Mouse (Mus musculus): ENCODE measurements around the gene Zfyve9.

DNA sequence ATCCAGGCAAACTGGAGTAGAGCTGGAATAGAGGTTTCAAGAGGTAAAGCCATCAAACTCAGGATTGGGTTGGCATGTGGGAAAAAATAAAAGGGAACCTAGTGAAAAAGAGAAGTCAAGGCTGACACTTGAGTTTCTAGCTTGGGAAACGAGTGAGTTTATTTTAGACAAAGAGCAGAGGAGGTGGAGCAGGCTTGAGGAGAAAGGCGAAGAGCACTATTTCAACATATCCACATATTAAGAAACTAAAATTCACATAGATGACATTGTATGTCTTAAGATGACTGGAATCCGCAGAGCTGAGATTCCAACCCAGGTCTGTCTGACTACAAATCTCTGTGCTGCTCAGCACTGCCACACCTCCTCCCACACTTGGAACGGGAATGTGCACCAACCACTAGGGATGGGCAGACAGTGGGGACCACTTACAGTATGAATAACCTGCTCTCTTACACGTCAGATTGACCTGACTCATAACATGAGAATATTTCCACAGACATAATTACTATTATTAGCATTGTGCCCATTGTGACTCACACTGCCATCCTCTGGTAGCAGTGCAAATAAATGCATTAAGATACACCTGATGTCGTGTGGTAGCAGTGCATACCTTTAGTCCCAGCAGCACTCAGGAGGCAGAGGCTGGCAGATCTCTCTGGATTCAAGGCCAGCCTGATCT, 8.8 kb upstream of the Zfyve9 start:
- TF ChIP-seq POLR2A (IDR thresholded peaks at IDR 0.05; ENCODE audit: low read depth, low read length) (no peak), CTCF (IDR thresholded peaks at IDR 0.05; ENCODE audit: extremely low read depth, insufficient read length, insufficient replicate concordance, low read depth, low read length) (no peak)
